Mouse (Mus musculus) megakaryocyte progenitor cell, adult 5-6 weeks (primary cell): ENCODE measurements around the gene Gm2663. TPM values are rescaled to one million over a fixed set of nuclear protein-coding genes. Genes with fewer than 3 reads are reported as not detected.

ENCODE experiments used
- total RNA-seq, 2 experiments: library from RNA; stranded (forward) in 1 of 2; stranded (reverse) in 1 of 2; fragments of 157-497, 149-512 nt in 1 of 2; fragments of 200-1000 nt in 1 of 2; gene quantifications; 2 replicates each; pipeline versions ENCODE4 v1.2.3 to v1.2.4; 2015 to 2017

Gene Gm2663
- total RNA-seq, 2 experiments from 2014 or later, result not detected

Other genes starting within 250 kb of the Gm2663 start
- gene Moxd2, start 112.0 kb downstream of the Gm2663 start, total RNA-seq (2015), result not detected in 2 replicates
- not detected in 2 replicates for gene Moxd2, start 112.0 kb downstream of the Gm2663 start, total RNA-seq (2017)
- gene Prss58, start 99.1 kb downstream of the Gm2663 start, total RNA-seq (2015), result not detected in 2 replicates
- not detected in 2 replicates for gene Prss58, start 99.1 kb downstream of the Gm2663 start, total RNA-seq (2017)
- not detected in 2 replicates for gene 1700074P13Rik, start 58.9 kb downstream of the Gm2663 start, total RNA-seq (2015)
- gene 1700074P13Rik, start 58.9 kb downstream of the Gm2663 start, total RNA-seq (2017), result not detected in 2 replicates
- gene Gm4744, start 47.6 kb downstream of the Gm2663 start, total RNA-seq (2015), result not detected in 2 replicates
- not detected in 2 replicates for gene Gm4744, start 47.6 kb downstream of the Gm2663 start, total RNA-seq (2017)
- not detected in 2 replicates for gene 1810009J06Rik, start 34.7 kb downstream of the Gm2663 start, total RNA-seq (2015)
- not detected in 2 replicates for gene 1810009J06Rik, start 34.7 kb downstream of the Gm2663 start, total RNA-seq (2017)
- not detected in 2 replicates for gene 2210010C04Rik, start 36.0 kb upstream of the Gm2663 start, total RNA-seq (2015)
- not detected in 2 replicates for gene 2210010C04Rik, start 36.0 kb upstream of the Gm2663 start, total RNA-seq (2017)